Mouse (Mus musculus): Measurements from ENCODE around the gene Mcm3. TPM values are rescaled to one million over a fixed set of nuclear protein-coding genes. Genes with fewer than 3 reads are reported as not detected.
A peak's percentile ranks its signal among the peaks of the same experiment; 100 is the strongest.

Gene Mcm3
- polyA plus RNA-seq, 1 experiment from 2014 or later, result 296 TPM

DNA sequence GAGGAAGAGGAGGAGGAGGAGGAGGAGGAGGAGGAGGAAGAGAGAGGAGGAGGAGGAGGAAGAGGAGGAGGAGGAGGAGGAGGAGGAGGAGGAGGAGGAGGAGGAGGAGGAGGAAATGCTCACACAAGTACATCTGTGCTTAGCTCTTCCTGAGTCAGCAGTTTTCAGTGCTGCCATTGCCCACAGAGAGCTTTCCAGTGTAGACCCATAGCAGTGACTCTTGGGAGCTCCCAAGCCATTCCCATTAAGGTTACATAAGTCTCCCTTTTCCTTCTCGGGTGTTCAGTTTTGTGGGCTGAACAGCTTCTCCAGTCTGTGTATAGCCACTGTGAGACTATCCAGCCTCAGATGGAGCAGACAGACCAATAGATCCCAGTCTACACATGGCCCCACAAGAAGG is 10.4 kb upstream of the Mcm3 start:
- H3K9me3 ChIP-seq (replicated peaks), result no peaks in the 10 kb centered on the region
- H3K36me3 ChIP-seq, result no peaks in the 10 kb centered on the region
- 82% methylated on average over 1 of the region's 1 CpGs for WGBS
- no peak overlapping the region for H3K4me3 ChIP-seq
- no peaks in the 10 kb centered on the region for H3K27me3 ChIP-seq (ENCODE audit: low read depth, poor library complexity, severe bottlenecking)
- no peak for DNase-seq (ENCODE audit: low spot score)
- no peak overlapping the region for H3K27ac ChIP-seq (replicated peaks)
- no peaks in the 10 kb centered on the region for H3K4me1 ChIP-seq

GRCm38 (mm10) chr1:20828061-20828460 is 7.9 kb upstream of the Mcm3 start:
- Histone ChIP-seq H3K9me3 (replicated peaks) (no peaks in the 10 kb centered on the region), H3K27me3 (ENCODE audit: low read depth, poor library complexity, severe bottlenecking) (no peaks in the 10 kb centered on the region), H3K27ac (replicated peaks) (no peak overlapping the region), H3K4me1 (peaks cover 9% of the 10 kb centered on the region), H3K4me3 (no peak overlapping the region), H3K36me3 (no peaks in the 10 kb centered on the region)
- no peak for DNase-seq (ENCODE audit: low spot score)
- WGBS, result 90% methylated on average over 2 of the region's 2 CpGs

DNA sequence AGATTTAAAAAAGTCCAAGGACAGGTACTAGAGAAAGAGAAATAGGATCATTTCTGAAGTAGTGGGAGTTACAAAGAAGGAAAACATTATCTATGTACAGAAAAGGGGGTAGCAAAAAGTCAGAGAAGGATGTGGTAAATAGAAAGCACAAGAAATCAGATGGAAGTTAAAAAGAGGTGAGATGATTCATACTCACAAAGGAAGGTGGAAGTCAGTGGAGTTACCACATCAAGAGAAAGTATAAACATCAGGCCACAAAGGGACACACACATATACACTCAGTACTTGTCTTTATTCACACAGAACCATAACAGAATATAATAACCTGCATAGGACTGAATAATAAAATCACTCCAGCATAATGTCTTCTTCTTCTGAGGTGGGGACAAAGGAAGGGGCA is 4.9 kb upstream of the Mcm3 start:
- H3K4me1 ChIP-seq, result peaks cover 9% of the 10 kb centered on the region
- DNase-seq (ENCODE audit: low spot score), result no peak

GRCm38 (mm10) chr1:20823906-20824305 is 3.8 kb upstream of the Mcm3 start:
- Histone ChIP-seq H3K4me1 (peaks cover 14% of the 10 kb centered on the region), H3K9me3 (replicated peaks) (no peaks in the 10 kb centered on the region), H3K36me3 (no peaks in the 10 kb centered on the region), H3K4me3 (no peak overlapping the region), H3K27me3 (ENCODE audit: low read depth, poor library complexity, severe bottlenecking) (no peaks in the 10 kb centered on the region), H3K27ac (replicated peaks) (no peak overlapping the region)
- no peak for DNase-seq (ENCODE audit: low spot score)
- 36% methylated on average over 2 of the region's 2 CpGs for WGBS

More for the DNA sequence above, 4.9 kb upstream of the Mcm3 start:
- Histone ChIP-seq H3K4me3 (no peak overlapping the region), H3K36me3 (no peaks in the 10 kb centered on the region), H3K27me3 (ENCODE audit: low read depth, poor library complexity, severe bottlenecking) (no peaks in the 10 kb centered on the region), H3K27ac (replicated peaks) (no peak overlapping the region), H3K9me3 (replicated peaks) (no peaks in the 10 kb centered on the region)

- H3K27ac ChIP-seq (replicated peaks), result no peak overlapping the region
- 44% methylated on average over 4 of the region's 4 CpGs for WGBS
- no peak overlapping the region for H3K4me3 ChIP-seq
- H3K27me3 ChIP-seq (ENCODE audit: low read depth, poor library complexity, severe bottlenecking), result no peaks in the 10 kb centered on the region
- peaks cover under 1% of the 10 kb centered on the region; the same call in 1 of the 2 replicates for H3K36me3 ChIP-seq
- peaks cover 18% of the 10 kb centered on the region for H3K4me1 ChIP-seq
- H3K9me3 ChIP-seq (replicated peaks), result no peaks in the 10 kb centered on the region
- DNase-seq (ENCODE audit: low spot score), result no peak
Measured at GRCm38 (mm10) chr1:20823471-20823870, 3.4 kb upstream of the Mcm3 start.

DNA sequence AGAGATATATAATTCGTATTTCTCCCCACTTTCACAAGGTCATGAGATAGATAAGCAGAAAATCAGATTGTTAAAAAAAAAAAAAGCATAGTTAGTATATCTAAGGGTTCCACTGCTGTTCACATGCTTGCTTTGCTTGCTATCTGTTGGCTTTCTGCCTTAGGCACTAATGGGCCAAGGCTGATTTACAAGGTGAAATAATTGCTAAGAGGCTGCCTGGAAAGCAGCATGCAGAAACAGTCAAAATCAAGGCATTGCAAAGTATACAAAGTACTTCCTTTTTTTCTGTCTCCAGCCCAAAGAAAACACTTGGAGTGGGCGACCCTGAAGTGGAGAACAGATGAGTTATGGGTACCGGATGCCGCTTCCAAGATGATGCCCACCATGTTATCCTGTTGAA is 847 bp upstream of the Mcm3 start:
- no peaks in the 10 kb centered on the region for H3K9me3 ChIP-seq (replicated peaks)

DNA sequence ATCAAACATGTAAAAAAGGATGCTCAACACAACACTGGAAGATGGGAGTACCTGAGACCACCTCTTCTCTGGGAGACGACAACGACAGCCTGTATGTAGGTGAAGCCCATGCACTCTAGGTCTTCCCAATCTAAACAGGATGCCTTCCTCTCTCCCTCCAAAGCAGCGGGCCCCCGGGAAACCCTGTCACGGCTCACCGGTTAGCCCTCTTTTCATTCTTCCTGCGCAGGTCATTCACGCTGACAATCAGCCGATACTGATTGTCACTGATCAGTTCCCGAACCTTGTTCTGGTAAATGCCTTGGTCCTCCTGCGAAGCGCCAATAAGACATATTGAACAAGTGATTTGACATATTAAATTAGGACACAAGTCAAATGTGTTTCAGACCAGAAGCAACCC is 2.5 kb downstream of the Mcm3 start:
- no peak overlapping the region for H3K27ac ChIP-seq (replicated peaks)
- no peaks in the 10 kb centered on the region for H3K9me3 ChIP-seq (replicated peaks)
- H3K4me1 ChIP-seq, result peaks cover 22% of the 10 kb centered on the region
- no peak for DNase-seq (ENCODE audit: low spot score)
- WGBS, result 58% methylated on average over 12 of the region's 12 CpGs
- peaks cover 59% of the 10 kb centered on the region for H3K36me3 ChIP-seq
- peak overlapping the region; percentile 87 for H3K4me3 ChIP-seq
- no peaks in the 10 kb centered on the region for H3K27me3 ChIP-seq (ENCODE audit: low read depth, poor library complexity, severe bottlenecking)

More for the DNA sequence above, 847 bp upstream of the Mcm3 start:
- H3K27me3 ChIP-seq (ENCODE audit: low read depth, poor library complexity, severe bottlenecking), result no peaks in the 10 kb centered on the region
- WGBS, result 88% methylated on average over 4 of the region's 4 CpGs
- no peak overlapping the region for H3K4me3 ChIP-seq
- H3K4me1 ChIP-seq, result peaks cover 30% of the 10 kb centered on the region
- no peak overlapping the region for H3K27ac ChIP-seq (replicated peaks)
- DNase-seq (ENCODE audit: low spot score), result no peak
- peaks cover 26% of the 10 kb centered on the region for H3K36me3 ChIP-seq

GRCm38 (mm10) chr1:20817172-20817571 is 2.9 kb downstream of the Mcm3 start:
- Histone ChIP-seq H3K4me3 (no peak overlapping the region), H3K4me1 (peaks cover 22% of the 10 kb centered on the region), H3K9me3 (replicated peaks) (no peaks in the 10 kb centered on the region), H3K27me3 (ENCODE audit: low read depth, poor library complexity, severe bottlenecking) (no peaks in the 10 kb centered on the region), H3K27ac (replicated peaks) (no peak overlapping the region), H3K36me3 (peaks cover 64% of the 10 kb centered on the region)
- 81% methylated on average over 9 of the region's 9 CpGs for WGBS
- DNase-seq (ENCODE audit: low spot score), result no peak

GRCm38 (mm10) chr1:20814521-20814920 is 5.6 kb downstream of the Mcm3 start:
- Histone ChIP-seq H3K27me3 (ENCODE audit: low read depth, poor library complexity, severe bottlenecking) (no peaks in the 10 kb centered on the region), H3K36me3 (peaks cover 90% of the 10 kb centered on the region), H3K27ac (replicated peaks) (no peak overlapping the region), H3K4me3 (no peak overlapping the region), H3K9me3 (replicated peaks) (no peaks in the 10 kb centered on the region), H3K4me1 (peaks cover 22% of the 10 kb centered on the region)
- DNase-seq (ENCODE audit: low spot score), result no peak
- 90% methylated on average over 8 of the region's 8 CpGs for WGBS

DNA sequence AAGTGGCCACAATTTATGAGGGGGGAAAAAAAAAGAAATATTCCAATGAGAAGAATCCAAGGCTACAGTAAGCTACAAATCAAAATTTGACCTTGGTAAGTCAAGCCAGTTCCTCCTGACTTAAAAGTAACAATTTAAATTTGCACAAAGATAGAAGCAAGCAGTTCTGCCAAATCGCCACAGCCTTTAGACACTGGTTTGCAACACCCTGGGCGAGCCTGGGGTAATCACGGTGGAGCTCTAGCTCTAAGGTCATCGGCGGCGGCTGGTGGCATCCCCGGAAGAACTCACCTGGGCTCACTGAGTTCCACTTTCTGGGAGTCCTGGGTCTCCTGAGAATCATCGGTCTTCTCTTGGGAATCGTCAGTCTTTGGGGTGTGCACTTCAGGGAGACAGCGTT is 15.6 kb downstream of the Mcm3 start:
- no peak for DNase-seq (ENCODE audit: low spot score)
- no peaks in the 10 kb centered on the region for H3K4me1 ChIP-seq
- no peaks in the 10 kb centered on the region for H3K9me3 ChIP-seq (replicated peaks)
- no peak overlapping the region for H3K4me3 ChIP-seq
- no peaks in the 10 kb centered on the region for H3K27me3 ChIP-seq (ENCODE audit: low read depth, poor library complexity, severe bottlenecking)
- H3K27ac ChIP-seq (replicated peaks), result no peak overlapping the region
- 96% methylated on average over 10 of the region's 10 CpGs for WGBS
- peaks cover 100% of the 10 kb centered on the region for H3K36me3 ChIP-seq

- Histone ChIP-seq H3K36me3 (peaks cover 88% of the 10 kb centered on the region), H3K27ac (replicated peaks) (no peak overlapping the region), H3K27me3 (ENCODE audit: low read depth, poor library complexity, severe bottlenecking) (no peaks in the 10 kb centered on the region), H3K4me3 (no peak overlapping the region), H3K9me3 (replicated peaks) (no peaks in the 10 kb centered on the region), H3K4me1 (no peaks in the 10 kb centered on the region)
- no peak for DNase-seq (ENCODE audit: low spot score)
- WGBS, result 90% methylated on average over 8 of the region's 8 CpGs
Measured at GRCm38 (mm10) chr1:20801682-20802390, 18.3 kb downstream of the Mcm3 start.

DNA sequence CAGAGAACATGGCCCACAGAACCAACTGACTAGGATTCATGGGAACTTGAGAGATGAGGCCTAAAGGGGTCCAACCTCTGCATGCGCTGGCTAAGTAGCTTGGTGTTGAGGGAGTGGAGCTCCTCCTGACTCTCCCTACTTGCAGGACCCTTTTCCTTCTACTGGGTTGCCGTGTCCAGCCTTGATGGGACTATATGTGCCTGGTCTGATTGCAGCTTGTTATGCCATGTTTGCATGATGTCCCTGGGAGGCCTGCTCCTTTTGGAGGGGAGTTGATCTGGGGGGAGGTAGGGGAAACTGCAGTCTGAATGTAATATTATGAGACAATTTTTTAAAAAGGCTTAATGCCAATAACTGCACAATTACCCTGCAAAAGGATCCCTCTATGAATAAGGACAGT is 18.8 kb downstream of the Mcm3 start:
- Histone ChIP-seq H3K9me3 (replicated peaks) (no peaks in the 10 kb centered on the region), H3K4me3 (no peak overlapping the region), H3K27ac (replicated peaks) (no peak overlapping the region), H3K27me3 (ENCODE audit: low read depth, poor library complexity, severe bottlenecking) (no peaks in the 10 kb centered on the region), H3K36me3 (peaks cover 83% of the 10 kb centered on the region), H3K4me1 (no peaks in the 10 kb centered on the region)
- 94% methylated on average over 2 of the region's 2 CpGs for WGBS
- DNase-seq (ENCODE audit: low spot score), result no peak

GRCm38 (mm10) chr1:20795178-20795577 is 24.9 kb downstream of the Mcm3 start:
- no peaks in the 10 kb centered on the region for H3K4me1 ChIP-seq
- H3K36me3 ChIP-seq, result peaks cover 22% of the 10 kb centered on the region
- no peak overlapping the region for H3K27ac ChIP-seq (replicated peaks)
- H3K9me3 ChIP-seq (replicated peaks), result no peaks in the 10 kb centered on the region
- DNase-seq (ENCODE audit: low spot score), result no peak
- WGBS, result 92% methylated on average over 5 of the region's 5 CpGs
- H3K27me3 ChIP-seq (ENCODE audit: low read depth, poor library complexity, severe bottlenecking), result no peaks in the 10 kb centered on the region
- no peak overlapping the region for H3K4me3 ChIP-seq

DNA sequence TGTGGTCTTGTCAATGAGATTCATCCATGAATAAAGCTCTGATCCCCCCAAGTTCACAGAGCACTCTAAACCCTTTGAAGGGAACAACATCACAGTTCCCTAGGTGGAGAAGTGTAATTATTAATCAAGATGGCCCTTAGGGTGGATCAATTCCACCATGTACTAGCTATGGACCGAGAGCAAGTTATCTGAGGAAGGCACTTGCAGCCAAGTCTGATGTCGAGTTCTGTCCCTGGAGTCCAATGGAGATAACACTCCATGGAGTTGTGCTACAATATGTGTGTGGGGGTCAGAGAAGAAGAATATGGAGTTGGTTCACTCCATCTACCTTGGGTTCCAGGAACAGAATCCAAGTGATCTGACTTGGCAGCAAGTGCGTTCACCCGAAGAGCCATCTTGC is 25.4 kb downstream of the Mcm3 start:
- H3K9me3 ChIP-seq (replicated peaks), result no peaks in the 10 kb centered on the region
- WGBS, result 94% methylated on average over 4 of the region's 4 CpGs
- peaks cover 18% of the 10 kb centered on the region for H3K36me3 ChIP-seq
- no peaks in the 10 kb centered on the region for H3K4me1 ChIP-seq
- no peak for DNase-seq (ENCODE audit: low spot score)
- no peak overlapping the region for H3K4me3 ChIP-seq
- H3K27me3 ChIP-seq (ENCODE audit: low read depth, poor library complexity, severe bottlenecking), result no peaks in the 10 kb centered on the region
- no peak overlapping the region for H3K27ac ChIP-seq (replicated peaks)

All from midbrain, embryonic 10.5 days (tissue).